Mouse (Mus musculus): Measurements from ENCODE around the gene Cntrob. TPM values are rescaled to one million over a fixed set of nuclear protein-coding genes. Genes with fewer than 3 reads are reported as not detected.

Gene Cntrob
- 22.6 and 27.8 TPM in 2 replicates for polyA plus RNA-seq (2015; fragmentation: Nextera tagmentation; extraction: Ambion mirVana)

DNA sequence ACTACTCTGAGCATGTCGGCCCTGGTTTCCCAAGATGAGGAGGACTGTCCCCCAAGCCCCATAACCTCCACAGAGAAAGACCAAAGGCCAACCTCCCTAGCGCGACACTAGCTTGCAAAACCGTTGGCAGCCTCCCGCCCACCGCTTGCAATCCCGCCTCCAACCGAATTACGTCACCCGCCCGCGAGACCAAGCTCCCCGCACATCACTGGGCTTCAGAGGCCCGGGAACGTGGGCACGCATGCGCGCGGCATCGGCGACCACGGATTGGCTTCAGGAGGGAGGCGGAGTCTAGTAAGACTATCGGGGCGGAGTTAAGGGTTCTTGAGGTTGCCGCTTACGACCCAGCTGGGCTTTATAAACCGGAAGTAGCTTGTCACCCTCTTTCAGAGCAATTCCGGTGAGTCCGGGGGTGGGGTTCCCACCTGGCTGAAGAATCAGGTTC is at the start of gene Cntrob, which contains the start of gene Trappc1:
Gene Cntrob, minus strand, starts transcription at position 109 of the 445 bp plus-strand sequence.
Gene Trappc1, plus strand, starts transcription at position 314 of the 445 bp plus-strand sequence.
- Histone ChIP-seq H3K4me1 (peaks cover 44% of the 10 kb centered on the region), H3K9ac (peak within 1 kb of the TSS; percentile 64), H3K27ac (replicated peaks) (peak within 1 kb of the TSS; percentile 88), H3K9me3 (replicated peaks) (no peaks in the 10 kb centered on the region), H3K4me3 (replicated peaks) (peak within 1 kb of the TSS; percentile 67), H3K36me3 (peaks cover 24% of the 10 kb centered on the region), H3K4me2 (replicated peaks) (peak within 1 kb of the TSS; percentile 84), H3K27me3 (peaks cover 19% of the 10 kb centered on the region)
- WGBS: 0% methylated on average over 30 of the region's 30 CpGs
- peak; percentile 94 for ATAC-seq (ENCODE audit: insufficient number of reproducible peaks, low FRiP score, low TSS enrichment, low read depth)

DNA sequence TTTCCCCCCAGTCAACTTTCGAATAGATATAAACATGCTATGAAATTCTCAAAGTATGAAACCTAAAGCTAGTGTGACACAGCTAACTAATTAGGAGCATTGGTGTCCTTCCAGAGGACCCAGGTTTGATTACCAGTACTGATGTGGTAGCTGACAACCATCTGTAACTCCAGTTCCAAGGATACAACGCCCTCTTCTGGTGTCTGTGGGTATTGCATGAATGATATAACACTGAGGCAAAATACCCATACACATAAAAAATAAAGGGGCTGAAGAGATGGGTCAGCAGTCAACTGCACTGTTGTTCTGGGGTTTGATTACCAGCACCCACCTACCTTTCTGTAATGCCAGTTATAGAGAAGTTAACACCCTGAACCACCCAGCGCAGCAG is 49.2 kb upstream of the Cntrob start:
- WGBS: 56% methylated on average over 3 of the region's 3 CpGs
- H3K9ac ChIP-seq: no peak overlapping the region
- H3K4me3 ChIP-seq (replicated peaks): no peak overlapping the region
- no peak overlapping the region for H3K4me2 ChIP-seq (replicated peaks)
- peaks cover 28% of the 10 kb centered on the region for H3K4me1 ChIP-seq
- no peaks in the 10 kb centered on the region for H3K27me3 ChIP-seq
- H3K27ac ChIP-seq (replicated peaks): peak overlapping the region; percentile 63; the same call in 1 of the 2 replicates
- no peaks in the 10 kb centered on the region for H3K9me3 ChIP-seq (replicated peaks)
- peaks cover 19% of the 10 kb centered on the region; the same call in 1 of the 2 replicates for H3K36me3 ChIP-seq
- ATAC-seq (ENCODE audit: insufficient number of reproducible peaks, low FRiP score, low TSS enrichment, low read depth): no peak

DNA sequence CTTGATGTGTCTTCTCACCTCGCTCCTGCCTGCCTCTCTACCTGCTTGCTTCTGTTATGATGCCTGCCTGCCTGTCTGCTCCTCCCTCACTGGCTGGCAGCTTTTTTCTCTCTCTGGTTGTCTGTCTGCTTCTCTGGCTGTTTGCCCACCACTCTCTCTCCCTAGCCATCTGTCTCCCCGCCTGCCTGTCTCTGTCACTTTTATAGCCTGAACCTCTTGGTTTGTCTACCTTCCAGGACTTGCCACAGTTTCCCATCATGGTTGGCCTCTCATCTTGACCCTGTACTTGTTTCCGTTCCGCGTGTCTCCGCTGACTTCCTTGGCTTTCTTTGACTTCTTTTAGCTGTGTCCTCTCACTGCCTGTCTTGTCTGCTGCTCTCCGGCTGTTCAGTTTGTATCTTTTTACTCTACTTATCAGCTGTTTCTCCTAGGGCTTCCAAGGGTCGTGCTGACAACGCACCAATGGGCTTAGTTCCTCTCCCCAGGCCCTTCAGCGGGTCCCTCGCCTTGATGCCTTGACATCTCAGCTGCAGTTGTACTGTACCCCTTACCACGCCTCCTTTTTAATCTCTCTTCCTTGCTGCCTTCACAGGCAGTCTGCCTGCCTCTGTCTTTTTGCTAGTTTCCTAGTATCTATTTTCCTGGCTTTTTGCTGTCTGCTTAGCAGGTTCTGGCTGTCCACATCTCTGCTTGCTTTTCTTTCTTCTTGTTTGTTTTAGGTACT is 48.6 kb upstream of the Cntrob start:
- Histone ChIP-seq H3K4me1 (peaks cover 30% of the 10 kb centered on the region), H3K4me3 (replicated peaks) (no peak overlapping the region; the same call in 1 of the 2 replicates), H3K9me3 (replicated peaks) (no peaks in the 10 kb centered on the region), H3K36me3 (peaks cover 19% of the 10 kb centered on the region; the same call in 1 of the 2 replicates), H3K9ac (no peak overlapping the region), H3K4me2 (replicated peaks) (no peak overlapping the region), H3K27me3 (no peaks in the 10 kb centered on the region), H3K27ac (replicated peaks) (peak overlapping the region; percentile 63)
- 53% methylated on average over 12 of the region's 12 CpGs for WGBS
- no peak for ATAC-seq (ENCODE audit: insufficient number of reproducible peaks, low FRiP score, low TSS enrichment, low read depth)

DNA sequence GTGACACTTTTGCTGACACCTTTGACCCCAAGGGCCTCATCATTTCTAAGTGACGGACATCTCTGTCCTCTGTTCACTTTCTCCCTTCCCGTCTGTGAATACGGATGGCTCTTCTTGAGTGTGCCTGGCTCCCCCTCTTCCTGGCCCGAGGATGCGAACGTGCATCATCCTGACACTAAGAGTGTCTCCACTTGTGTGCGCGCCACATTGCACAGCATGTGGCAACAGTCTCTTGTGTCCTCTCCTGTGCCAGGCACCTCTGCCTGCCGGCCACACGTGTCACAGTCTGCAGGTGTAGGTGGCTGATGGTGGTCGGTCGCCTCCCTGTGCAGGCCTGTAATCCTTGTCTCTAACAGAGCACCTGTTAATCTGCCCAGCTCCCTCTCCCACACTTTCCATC is 48.0 kb upstream of the Cntrob start:
- no peak overlapping the region for H3K4me2 ChIP-seq (replicated peaks)
- no peaks in the 10 kb centered on the region for H3K27me3 ChIP-seq
- peak overlapping the region; percentile 81 for H3K27ac ChIP-seq (replicated peaks)
- H3K9ac ChIP-seq: no peak overlapping the region
- H3K4me3 ChIP-seq (replicated peaks): no peak overlapping the region; the same call in 1 of the 2 replicates
- H3K4me1 ChIP-seq: peaks cover 30% of the 10 kb centered on the region
- no peaks in the 10 kb centered on the region for H3K9me3 ChIP-seq (replicated peaks)
- peaks cover 19% of the 10 kb centered on the region; the same call in 1 of the 2 replicates for H3K36me3 ChIP-seq
- ATAC-seq (ENCODE audit: insufficient number of reproducible peaks, low FRiP score, low TSS enrichment, low read depth): no peak
- WGBS: 51% methylated on average over 12 of the region's 12 CpGs

DNA sequence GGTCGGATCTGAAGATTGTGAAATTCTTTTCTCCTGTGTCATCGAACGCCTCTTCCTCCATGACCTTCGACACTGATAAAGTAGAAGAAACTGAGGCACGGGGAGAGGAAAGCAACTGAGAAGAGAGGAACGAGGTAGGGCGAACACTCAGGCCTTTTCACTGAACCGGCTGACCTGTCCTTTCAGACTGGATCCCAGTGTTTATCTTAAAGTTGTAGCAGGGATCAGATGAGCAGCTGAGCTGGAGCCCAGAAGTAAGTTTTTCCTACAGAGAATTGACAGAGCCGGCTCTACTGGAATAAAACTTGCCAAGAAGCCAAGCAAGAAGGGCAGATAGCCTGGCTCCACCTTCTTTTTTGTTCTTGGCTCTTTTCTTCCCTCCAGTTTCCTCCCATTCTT is 47.2 kb upstream of the Cntrob start:
- WGBS: 26% methylated on average over 9 of the region's 9 CpGs
- Histone ChIP-seq H3K4me1 (peaks cover 36% of the 10 kb centered on the region), H3K9me3 (replicated peaks) (no peaks in the 10 kb centered on the region), H3K4me3 (replicated peaks) (no peak overlapping the region), H3K27me3 (no peaks in the 10 kb centered on the region), H3K9ac (no peak overlapping the region), H3K4me2 (replicated peaks) (peak overlapping the region; percentile 13; the same call in 1 of the 2 replicates), H3K36me3 (peaks cover 14% of the 10 kb centered on the region; the same call in 1 of the 2 replicates), H3K27ac (replicated peaks) (peak overlapping the region; percentile 81)
- ATAC-seq (ENCODE audit: insufficient number of reproducible peaks, low FRiP score, low TSS enrichment, low read depth): no peak

DNA sequence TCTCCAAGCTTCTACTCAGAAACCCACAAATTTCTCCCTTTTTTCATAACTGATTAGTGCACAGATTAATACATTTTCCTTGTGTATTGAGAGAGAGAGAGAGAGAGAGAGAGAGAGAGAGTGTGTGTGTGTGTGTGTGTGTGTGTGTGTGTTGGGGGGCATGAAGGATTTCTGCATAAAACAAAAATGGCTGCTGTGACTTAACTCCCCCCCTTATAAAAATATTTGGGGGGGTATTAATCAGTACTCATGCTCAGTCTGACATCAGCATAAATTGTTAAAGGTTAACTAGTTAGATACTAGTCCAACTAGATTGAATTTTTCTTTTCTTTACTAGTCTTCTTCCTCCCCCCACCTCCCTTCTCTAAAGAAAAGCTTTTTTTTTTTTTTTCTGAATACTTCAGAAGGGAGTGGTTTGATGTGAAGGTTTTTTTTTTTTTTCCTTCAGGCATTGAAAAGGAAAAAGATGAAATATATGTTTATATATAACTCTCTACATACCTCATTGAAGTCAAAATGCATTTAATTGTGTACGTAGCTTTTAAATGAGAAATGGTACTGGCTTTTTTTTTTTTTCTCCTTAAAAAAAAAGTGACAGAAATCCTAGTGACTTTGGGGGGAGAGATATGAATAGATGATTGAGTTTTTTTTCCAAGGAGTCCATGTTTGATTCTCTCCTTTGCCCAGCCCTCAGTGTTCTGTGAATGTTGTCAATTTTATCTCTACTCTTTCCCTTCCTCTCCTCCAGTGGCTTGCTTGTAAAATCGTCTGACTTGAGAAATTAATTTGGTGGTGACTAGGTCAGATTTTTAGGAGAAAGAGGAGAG is 46.6 kb upstream of the Cntrob start:
- peak overlapping the region; percentile 90 for H3K4me2 ChIP-seq (replicated peaks)
- no peak for ATAC-seq (ENCODE audit: insufficient number of reproducible peaks, low FRiP score, low TSS enrichment, low read depth)
- H3K9ac ChIP-seq: peak overlapping the region; percentile 0; the same call in 1 of the 2 replicates
- no peaks in the 10 kb centered on the region for H3K27me3 ChIP-seq
- H3K4me1 ChIP-seq: peaks cover 42% of the 10 kb centered on the region
- peak overlapping the region; percentile 85 for H3K4me3 ChIP-seq (replicated peaks)
- WGBS: 9% methylated on average over 2 of the region's 2 CpGs
- peaks cover 14% of the 10 kb centered on the region; the same call in 1 of the 2 replicates for H3K36me3 ChIP-seq
- H3K9me3 ChIP-seq (replicated peaks): no peaks in the 10 kb centered on the region
- peak overlapping the region; percentile 99 for H3K27ac ChIP-seq (replicated peaks)

DNA sequence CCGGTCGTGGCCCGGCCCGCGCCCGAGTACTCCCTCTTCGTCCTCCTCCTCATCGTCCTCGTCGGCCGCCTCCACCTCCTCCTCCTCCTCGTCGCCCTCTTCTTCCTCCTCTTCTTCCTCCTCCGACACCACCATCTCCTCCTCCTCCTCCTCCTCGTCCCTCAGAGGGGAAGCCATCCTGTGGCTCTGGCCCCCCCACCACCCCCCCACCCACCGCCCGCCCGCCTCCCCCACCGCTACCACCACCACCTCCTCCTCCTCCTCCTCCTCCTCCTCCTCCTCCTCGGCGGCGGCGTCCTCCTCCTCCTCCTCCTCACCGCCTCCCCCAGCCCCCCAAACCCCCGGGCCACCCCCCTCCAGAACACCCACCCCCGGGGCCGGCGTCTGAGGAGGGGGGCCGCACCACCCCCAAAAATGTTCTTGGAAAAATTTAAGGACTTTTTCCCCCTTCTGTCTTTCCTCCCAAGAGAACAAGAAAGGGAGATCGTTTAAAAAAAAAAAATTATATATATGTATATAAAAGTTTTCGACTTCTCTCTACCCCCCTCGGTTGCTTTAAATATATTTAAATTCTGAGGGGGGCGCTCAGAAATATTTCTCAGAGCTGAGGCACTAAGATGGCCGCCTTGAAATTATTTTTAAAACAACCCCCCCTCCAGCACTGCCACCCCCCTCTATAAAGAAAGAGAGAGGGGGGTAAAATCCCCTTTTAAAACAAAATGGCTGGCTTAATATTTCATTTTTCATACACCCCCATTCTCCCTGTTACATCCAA is 45.8 kb upstream of the Cntrob start, which contains the start of gene Chd3:
Gene Chd3, minus strand, starts transcription at position 192 of the 775 bp plus-strand sequence.
- H3K4me3 ChIP-seq (replicated peaks): peak within 1 kb of the TSS; percentile 85
- no peaks in the 10 kb centered on the region for H3K9me3 ChIP-seq (replicated peaks)
- peaks cover 14% of the 10 kb centered on the region; the same call in 1 of the 2 replicates for H3K36me3 ChIP-seq
- H3K27ac ChIP-seq (replicated peaks): peak within 1 kb of the TSS; percentile 99
- peak within 1 kb of the TSS; percentile 90 for H3K4me2 ChIP-seq (replicated peaks)
- peaks cover 50% of the 10 kb centered on the region for H3K4me1 ChIP-seq
- WGBS: under 1% methylated on average over 11 of the region's 34 CpGs
- H3K9ac ChIP-seq: peak within 1 kb of the TSS; percentile 98
- H3K27me3 ChIP-seq: no peaks in the 10 kb centered on the region
- no peak for ATAC-seq (ENCODE audit: insufficient number of reproducible peaks, low FRiP score, low TSS enrichment, low read depth)

DNA sequence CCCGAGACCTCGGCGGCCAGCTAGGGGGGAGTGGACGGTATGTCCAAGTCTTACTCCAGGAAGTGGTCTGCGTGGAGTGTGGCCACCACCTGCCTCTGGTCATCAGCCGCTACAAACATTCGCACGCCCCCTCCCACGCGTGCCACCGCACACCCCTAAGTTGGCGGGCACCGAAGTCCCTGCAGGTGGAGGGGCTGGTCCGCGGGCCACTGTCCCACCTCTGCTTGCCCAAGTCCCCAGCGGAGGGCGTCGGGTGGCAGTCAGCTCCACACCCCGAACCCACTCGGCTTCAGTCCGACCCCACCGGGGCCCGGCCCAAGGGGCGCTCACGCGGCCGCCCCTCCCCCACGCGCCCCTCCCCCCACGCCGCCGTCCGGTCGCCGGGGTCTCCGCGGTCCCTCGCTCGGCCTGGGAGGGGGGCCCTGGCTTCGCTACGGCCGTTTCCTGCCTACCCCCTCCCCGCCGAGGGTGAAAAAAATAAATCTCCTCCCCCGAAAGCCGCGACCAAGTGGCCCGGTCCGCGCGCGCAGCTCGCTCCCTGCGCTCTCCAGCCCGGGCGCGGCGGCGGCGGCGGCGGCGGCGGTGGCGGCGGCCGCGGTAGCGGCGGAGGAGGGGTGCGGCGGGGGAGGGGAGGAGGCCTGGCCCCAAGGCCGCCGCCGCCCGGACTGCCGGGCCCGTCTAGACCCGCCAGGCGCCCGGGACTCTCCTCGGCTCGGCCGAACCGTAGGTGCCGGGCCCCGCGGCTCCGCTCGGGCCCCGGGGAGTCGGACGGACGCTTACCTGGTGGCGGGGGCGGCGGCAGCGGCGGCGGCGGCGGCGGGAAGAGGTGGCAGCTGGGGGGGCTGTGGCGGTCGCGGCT is 45.0 kb upstream of the Cntrob start:
- Histone ChIP-seq H3K4me2 (replicated peaks) (peak overlapping the region; percentile 90), H3K27me3 (no peaks in the 10 kb centered on the region), H3K9me3 (replicated peaks) (no peaks in the 10 kb centered on the region), H3K4me1 (peaks cover 57% of the 10 kb centered on the region), H3K27ac (replicated peaks) (peak overlapping the region; percentile 99), H3K4me3 (replicated peaks) (peak overlapping the region; percentile 85), H3K9ac (peak overlapping the region; percentile 98), H3K36me3 (peaks cover 17% of the 10 kb centered on the region)
- WGBS: 0% methylated on average over 61 of the region's 106 CpGs
- no peak for ATAC-seq (ENCODE audit: insufficient number of reproducible peaks, low FRiP score, low TSS enrichment, low read depth)

DNA sequence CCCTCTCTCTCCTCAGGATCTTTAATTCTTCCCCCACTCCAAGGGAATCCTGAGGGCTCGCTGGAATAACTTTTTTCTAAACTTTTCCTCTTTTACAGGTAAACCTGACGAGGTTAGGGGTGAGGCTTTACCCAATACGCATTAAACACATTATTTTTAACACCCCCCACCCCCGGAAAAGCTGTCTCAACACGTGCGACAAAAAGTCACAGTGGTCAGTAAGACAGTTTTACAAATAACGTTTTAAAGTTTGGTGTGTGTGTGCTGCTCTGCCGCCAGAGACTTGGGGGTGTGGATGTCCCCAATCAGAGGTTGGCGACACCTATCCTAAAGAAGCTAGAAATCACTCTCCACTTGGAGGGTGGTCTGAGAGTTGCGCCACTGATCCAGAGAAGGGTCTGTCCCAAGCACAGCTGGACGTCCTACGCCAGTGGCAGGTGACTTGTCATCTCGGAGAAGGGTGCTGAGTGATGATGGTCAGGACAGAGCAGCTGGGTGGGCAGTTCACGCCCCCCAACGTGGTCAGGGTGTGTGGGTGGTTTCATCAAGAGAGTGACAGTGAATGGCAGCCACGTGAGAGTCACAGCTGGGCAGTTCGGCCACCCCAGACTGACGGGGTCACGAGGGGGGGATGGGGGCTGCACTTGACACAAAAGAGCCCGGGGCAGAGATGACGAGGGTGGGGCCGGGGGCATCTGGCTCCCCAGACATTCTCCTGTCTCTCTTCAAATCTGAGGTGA is 44.2 kb upstream of the Cntrob start:
- Histone ChIP-seq H3K4me2 (replicated peaks) (peak overlapping the region; percentile 90), H3K36me3 (peaks cover 17% of the 10 kb centered on the region), H3K27ac (replicated peaks) (peak overlapping the region; percentile 99), H3K9ac (peak overlapping the region; percentile 98), H3K4me1 (peaks cover 65% of the 10 kb centered on the region), H3K4me3 (replicated peaks) (peak overlapping the region; percentile 85), H3K9me3 (replicated peaks) (no peaks in the 10 kb centered on the region), H3K27me3 (no peaks in the 10 kb centered on the region)
- no peak for ATAC-seq (ENCODE audit: insufficient number of reproducible peaks, low FRiP score, low TSS enrichment, low read depth)
- WGBS: under 1% methylated on average over 22 of the region's 22 CpGs

Data from embryonic facial prominence, embryonic 15.5 days (tissue).